Mouse (Mus musculus): ENCODE results near the gene Ccnl2. TPM values are rescaled to one million over a fixed set of nuclear protein-coding genes. Genes with fewer than 3 reads are reported as not detected.

The Ccnl2 gene
- polyA plus RNA-seq (2017; shearing (Covaris generic)): 291 TPM

DNA sequence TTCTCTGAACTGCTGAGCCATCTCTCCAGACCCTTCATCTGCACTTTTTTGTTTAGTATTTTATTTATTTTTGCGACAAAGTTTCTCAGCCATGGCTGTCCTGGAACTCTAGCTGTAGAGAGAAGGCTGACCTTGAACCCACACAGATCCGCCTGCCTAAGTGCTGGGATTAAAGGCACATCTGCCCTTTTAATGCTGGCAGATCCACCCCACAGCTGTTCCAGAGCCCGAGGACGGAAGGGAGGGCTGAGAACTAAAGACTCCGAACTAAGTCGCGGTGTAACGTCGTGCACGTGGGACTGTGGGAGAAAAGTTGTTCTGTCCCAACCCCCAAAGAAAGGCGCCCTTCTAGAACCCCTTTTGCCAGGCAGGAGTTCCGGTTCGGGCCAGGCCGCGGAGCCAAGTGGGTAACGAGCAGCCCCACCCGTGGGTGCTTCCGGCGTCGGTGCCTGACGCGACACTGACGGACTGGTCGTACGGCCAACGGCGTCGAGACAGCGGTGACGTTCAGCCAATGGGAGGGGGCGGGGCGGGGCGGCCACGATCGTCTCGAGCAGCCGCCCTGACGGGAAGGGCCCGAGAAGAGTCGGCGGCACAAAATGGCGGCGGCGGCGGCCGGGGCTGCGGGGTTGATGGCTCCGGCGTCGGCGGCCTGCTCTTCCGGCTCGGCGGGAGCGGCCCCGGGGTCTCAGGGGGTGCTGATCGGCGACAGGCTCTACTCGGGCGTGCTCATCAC lies at the start of gene Ccnl2:
TSS of gene Ccnl2 (plus strand) at position 561 of the 736 bp plus-strand sequence.

DNA sequence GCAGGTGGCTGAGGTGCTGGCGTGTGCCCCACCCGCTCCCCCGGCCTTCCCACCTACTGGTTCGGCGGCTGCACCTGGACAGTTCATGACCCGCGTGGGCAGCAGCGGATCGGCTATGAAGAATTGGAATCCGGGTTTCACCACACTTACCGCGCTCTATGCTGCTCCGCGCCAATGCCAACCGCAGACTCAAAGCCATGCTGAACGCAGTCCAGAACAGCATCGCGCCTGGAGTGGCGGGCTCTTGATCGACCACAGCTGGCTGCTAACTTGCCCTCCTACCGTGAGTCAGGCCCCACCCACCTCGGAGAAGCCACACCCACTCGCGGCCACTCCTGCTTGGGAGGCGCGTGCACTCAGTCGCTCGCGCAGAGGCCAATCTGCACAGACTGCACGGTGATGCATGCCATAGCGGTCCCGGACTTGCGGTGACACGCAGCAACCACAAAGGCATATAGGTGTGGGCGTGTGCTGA lies 38.0 kb upstream of the Ccnl2 start, which contains the start of gene Vwa1:
TSS of gene Vwa1 (minus strand) at position 419 of the 475 bp plus-strand sequence.

DNA sequence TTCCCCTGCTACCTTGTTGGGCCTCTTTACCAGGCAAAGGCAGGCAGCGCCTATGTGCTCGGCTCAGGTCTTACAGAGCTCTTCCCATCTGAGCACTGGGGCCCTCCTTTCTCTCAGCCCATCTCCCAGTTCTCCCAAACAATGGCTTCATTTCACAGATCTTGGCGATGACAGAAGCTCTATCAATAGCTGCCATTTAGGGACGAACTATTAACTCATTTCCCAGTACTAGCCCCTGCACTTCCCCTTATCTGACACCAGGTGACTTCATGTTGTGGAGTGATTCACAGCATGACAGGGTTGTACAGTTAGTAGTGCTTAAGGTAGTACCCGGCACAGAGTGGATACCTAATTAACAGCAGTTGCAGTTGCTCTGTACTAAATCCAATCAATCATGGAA lies 26.5 kb upstream of the Ccnl2 start, which contains the start of gene Tmem88b:
TSS of gene Tmem88b (minus strand) at position 56 of the 400 bp plus-strand sequence.

DNA sequence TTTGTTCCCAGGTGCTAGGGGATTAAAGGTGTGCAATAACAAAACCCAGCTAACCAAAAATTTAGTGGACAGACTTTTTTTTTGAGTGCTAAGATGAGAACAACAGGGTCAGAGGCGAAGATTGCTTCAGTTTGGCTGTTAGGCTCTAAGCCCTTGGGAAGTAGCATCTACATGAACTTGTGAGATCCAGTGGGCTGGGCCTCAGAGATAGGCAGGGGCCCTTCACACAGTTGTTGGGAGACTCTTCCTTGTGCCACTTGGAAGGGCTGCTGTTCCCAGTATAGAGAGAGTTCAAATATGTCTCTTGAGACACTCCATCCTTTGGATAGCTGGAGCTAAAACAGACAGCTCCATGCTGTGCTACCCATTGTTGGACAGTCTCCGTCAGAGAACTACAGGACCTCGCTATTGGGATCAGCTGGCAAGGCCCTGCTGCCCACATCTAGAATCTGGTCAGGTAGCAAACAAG lies 22.2 kb upstream of the Ccnl2 start, which contains the start of gene Ankrd65:
TSS of gene Ankrd65 (plus strand) at position 419 of the 469 bp plus-strand sequence.

DNA sequence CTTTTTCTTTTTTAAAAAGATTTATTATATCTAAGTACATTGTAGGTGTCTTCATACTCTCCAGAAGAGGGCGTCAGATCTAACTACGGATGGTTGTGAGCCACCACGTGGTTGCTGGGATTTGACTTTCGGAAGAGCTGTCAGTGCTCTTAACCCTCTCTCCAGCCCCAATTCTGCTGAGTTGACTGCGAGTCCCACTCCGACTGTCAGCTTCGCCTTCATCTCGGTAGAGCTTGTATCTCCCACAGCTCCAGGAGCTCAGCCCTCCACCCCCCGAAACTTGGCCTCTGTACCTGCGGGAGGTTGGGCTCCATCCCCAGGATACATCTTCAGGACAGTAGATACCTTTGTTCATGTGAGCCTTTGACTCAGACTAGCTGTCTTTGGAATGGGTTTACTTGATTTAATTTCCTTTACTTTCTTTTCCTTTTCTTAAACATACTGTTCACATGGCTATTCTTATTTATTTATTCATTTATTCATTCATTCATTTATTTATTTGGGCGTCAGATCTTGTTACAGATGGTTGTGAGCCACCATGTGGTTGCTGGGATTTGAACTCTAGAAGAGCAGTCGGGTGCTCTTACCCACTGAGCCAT lies 9.4 kb upstream of the Ccnl2 start, which contains the start of gene Mrpl20:
TSS of gene Mrpl20 (plus strand) at position 138 of the 599 bp plus-strand sequence.

DNA sequence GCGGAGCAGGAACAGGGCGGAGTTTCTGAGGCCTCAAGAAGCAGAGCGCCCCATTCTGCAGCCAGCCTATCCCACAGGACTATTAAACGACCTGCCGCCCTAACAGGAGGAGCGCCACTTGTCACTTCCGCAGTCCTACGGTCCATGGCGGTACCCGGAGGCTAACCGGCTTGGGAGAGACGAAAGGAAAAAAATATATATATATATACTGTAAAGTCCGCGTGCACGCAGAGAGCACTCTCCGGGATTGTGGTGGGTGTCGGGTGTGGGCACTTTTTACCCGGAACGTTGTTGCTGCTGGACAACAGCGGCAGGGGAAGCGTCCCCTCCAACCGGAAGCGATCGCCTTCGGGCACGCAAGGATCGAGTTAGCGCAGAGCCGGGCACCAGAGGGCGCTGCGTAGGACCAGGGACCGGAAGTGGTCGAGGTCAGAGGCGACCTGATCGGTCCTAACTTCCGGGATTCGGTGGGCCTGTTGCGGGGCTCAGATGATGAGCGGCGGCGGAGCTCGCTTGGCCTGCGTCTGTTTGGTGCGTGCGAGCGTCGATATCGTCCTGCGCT lies 19.0 kb downstream of the Ccnl2 start, which contains the start of gene Aurkaip1:
TSS of gene Aurkaip1 (plus strand) at position 68 of the 562 bp plus-strand sequence.

DNA sequence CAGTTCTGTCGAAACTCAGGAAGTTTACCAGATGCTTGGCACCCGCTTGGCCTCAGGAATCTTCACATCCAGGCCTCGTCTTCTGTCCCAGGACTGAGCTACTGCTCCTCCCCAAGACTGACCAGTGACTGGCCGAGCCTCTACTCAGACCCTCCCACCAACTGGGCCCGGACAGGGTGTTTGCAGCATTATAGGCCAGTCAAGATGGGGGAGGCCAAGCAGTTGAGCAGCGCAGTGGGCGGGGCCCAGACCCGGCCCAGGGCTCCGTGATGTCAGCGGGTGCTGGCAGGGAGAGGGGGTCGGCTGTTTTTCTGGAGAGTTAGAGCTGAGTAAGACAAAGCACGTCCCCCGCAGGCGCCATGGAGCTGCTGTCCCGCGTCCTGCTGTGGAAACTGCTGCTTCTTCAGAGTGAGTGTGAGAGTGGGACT lies 27.2 kb downstream of the Ccnl2 start, which contains the start of gene Mxra8:
TSS of gene Mxra8 (plus strand) at position 198 of the 428 bp plus-strand sequence.

DNA sequence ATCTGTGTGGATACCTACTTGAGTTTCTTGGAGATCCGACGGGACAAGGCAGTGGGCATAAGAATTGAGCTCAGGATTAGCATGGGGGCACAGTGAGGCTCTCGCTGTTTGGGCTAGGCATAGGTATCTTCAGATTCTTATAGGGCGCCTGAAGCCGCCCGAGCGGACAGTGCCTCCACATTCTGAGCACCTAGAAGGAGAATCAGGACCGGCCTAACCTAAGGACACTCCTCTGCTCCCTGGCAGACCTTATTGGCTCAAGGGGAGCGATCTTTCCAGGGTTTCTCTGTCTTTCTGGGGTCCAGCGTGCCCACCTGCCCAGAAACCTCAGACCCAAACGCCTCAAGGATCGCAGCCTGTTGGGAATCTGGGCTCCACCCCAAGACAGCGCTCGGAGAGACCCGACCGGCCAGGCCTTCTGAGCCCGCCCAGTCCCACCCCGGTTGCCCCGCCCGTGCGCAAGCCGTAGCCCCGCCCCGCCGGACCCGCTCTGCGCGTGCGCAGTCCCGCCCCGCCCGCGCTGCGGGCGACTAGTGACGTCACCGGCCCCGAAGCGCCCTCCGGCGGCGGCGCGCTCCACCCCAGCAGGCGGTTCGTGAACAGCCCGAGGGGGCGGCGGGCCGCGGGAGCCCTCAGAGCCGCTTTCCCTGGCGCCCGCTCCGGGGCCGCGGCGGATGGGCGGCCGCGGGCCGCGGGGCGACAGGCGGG lies 34.7 kb downstream of the Ccnl2 start, which contains the start of gene Dvl1:
TSS of gene Dvl1 (plus strand) at position 532 of the 708 bp plus-strand sequence.

DNA sequence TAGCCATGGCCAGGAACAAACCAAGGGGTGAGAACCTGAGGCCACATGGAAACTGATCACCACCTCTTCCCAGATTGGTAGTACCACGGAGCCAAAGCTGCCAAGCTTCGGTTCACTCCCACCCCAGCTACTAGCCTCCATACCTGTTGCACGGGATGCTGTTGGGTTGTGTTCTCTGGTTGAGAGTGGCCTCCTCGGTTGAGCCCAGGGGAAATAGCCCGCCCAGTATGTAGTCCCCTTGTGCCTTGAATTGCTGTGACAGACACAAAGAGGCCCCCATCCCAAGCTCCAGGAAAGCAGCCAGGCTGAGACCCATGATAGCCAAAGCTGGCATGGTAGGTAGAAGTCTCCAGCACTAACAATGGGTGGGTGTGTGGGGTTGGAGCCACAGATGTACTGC lies 50.7 kb downstream of the Ccnl2 start, which contains the start of gene Tas1r3:
TSS of gene Tas1r3 (minus strand) at position 362 of the 400 bp plus-strand sequence.

DNA sequence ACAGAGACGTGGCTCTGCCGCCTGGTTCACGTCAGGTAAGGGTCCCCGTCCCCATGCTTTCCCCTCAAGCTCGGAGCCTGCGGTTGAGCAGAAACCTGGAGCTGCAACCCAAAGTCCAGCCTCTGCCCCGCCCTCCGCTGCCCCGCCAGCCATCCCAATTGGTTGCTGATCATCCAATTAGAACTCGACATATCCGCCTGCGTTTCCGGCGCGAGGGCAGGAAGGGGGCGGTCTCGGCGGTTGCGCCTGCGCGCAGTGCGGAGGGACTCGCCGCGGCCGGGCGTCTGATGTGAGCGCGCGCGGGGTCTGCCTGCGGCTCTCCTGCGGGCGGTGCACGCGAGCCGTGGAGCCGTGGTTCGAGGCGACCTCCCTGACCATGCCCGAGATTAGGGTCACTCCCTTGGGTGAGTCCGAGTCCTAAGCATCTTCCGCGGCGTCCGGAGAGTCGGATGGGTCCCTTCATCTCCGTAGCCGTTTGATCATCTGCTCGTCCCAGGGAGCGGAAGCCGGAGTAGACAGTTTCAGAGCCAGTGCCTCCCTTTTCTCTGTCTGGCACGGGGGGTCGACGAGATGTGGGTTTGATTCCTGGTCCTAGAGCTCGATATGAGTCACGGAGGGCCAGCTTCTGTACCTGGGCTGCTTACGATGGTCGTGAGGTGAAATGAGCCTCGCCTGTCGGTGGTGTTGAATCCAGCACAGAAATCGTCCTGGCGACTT lies 57.2 kb downstream of the Ccnl2 start, which contains the start of the genes Cptp and Ints11:
TSS of gene Cptp (minus strand) at position 124 of the 717 bp plus-strand sequence.
TSS of gene Ints11 (plus strand) at position 230 of the 717 bp plus-strand sequence.

Other genes with a start within 250 kb of the Ccnl2 start
- gene Slc35e2, start 211.1 kb upstream of the Ccnl2 start, polyA plus RNA-seq (2017; shearing (Covaris generic)): 11.2 TPM
- 161 TPM for gene Cdk11b, start 187.6 kb upstream of the Ccnl2 start, polyA plus RNA-seq (2017; shearing (Covaris generic))
- not detected for gene Gm10563, start 167.1 kb upstream of the Ccnl2 start, polyA plus RNA-seq (2017; shearing (Covaris generic))
- 0.23 TPM for gene Mmp23, start 159.1 kb upstream of the Ccnl2 start, polyA plus RNA-seq (2017; shearing (Covaris generic))
- 41.7 TPM for gene Mib2, start 143.3 kb upstream of the Ccnl2 start, polyA plus RNA-seq (2017; shearing (Covaris generic))
- 14.9 TPM for gene Fndc10, start 118.1 kb upstream of the Ccnl2 start, polyA plus RNA-seq (2017; shearing (Covaris generic))
- gene Ssu72, start 107.7 kb upstream of the Ccnl2 start, polyA plus RNA-seq (2017; shearing (Covaris generic)): 178 TPM
- gene Tmem240, start 77.7 kb upstream of the Ccnl2 start, polyA plus RNA-seq (2017; shearing (Covaris generic)): 0.75 TPM
- gene Atad3a, start 51.4 kb upstream of the Ccnl2 start, polyA plus RNA-seq (2017; shearing (Covaris generic)): 98.2 TPM
- gene Vwa1, start 37.8 kb upstream of the Ccnl2 start, polyA plus RNA-seq (2017; shearing (Covaris generic)): 0.35 TPM
- 0.05 TPM for gene Tmem88b, start 26.6 kb upstream of the Ccnl2 start, polyA plus RNA-seq (2017; shearing (Covaris generic))
- 0.20 TPM for gene Ankrd65, start 22.1 kb upstream of the Ccnl2 start, polyA plus RNA-seq (2017; shearing (Covaris generic))
- 121 TPM for gene Mrpl20, start 9.6 kb upstream of the Ccnl2 start, polyA plus RNA-seq (2017; shearing (Covaris generic))
- gene Aurkaip1, start 18.8 kb downstream of the Ccnl2 start, polyA plus RNA-seq (2017; shearing (Covaris generic)): 187 TPM
- gene Mxra8, start 27.2 kb downstream of the Ccnl2 start, polyA plus RNA-seq (2017; shearing (Covaris generic)): 4.2 TPM
- gene Dvl1, start 34.9 kb downstream of the Ccnl2 start, polyA plus RNA-seq (2017; shearing (Covaris generic)): 69.5 TPM
- gene Tas1r3, start 50.9 kb downstream of the Ccnl2 start, polyA plus RNA-seq (2017; shearing (Covaris generic)): 1.2 TPM
- 13.6 TPM for gene Cptp, start 57.0 kb downstream of the Ccnl2 start, polyA plus RNA-seq (2017; shearing (Covaris generic))
- 118 TPM for gene Ints11, start 57.1 kb downstream of the Ccnl2 start, polyA plus RNA-seq (2017; shearing (Covaris generic))
- gene Pusl1, start 79.3 kb downstream of the Ccnl2 start, polyA plus RNA-seq (2017; shearing (Covaris generic)): 37.8 TPM
- 23.0 TPM for gene Acap3, start 79.3 kb downstream of the Ccnl2 start, polyA plus RNA-seq (2017; shearing (Covaris generic))
- gene Ube2j2, start 131.3 kb downstream of the Ccnl2 start, polyA plus RNA-seq (2017; shearing (Covaris generic)): 143 TPM
- 16.9 TPM for gene C1qtnf12, start 149.8 kb downstream of the Ccnl2 start, polyA plus RNA-seq (2017; shearing (Covaris generic))
- gene B3galt6, start 180.2 kb downstream of the Ccnl2 start, polyA plus RNA-seq (2017; shearing (Covaris generic)): 10.6 TPM
- 491 TPM for gene Sdf4, start 180.4 kb downstream of the Ccnl2 start, polyA plus RNA-seq (2017; shearing (Covaris generic))
- gene Tnfrsf4, start 201.4 kb downstream of the Ccnl2 start, polyA plus RNA-seq (2017; shearing (Covaris generic)): 804 TPM
- gene Tnfrsf18, start 213.7 kb downstream of the Ccnl2 start, polyA plus RNA-seq (2017; shearing (Covaris generic)): 759 TPM
- 0.54 TPM for gene Ttll10, start 246.9 kb downstream of the Ccnl2 start, polyA plus RNA-seq (2017; shearing (Covaris generic))